Mouse (Mus musculus): ENCODE data around the gene Gm7298. TPM values are rescaled to one million over a fixed set of nuclear protein-coding genes. Genes with fewer than 3 reads are reported as not detected.
"Not testable (repeated sequence)": the region's sequence is repeated elsewhere in the genome, so short reads cannot be mapped to it uniquely, and the experiment has no call there.

Gene Gm7298
- not detected in 2 replicates for polyA plus RNA-seq (2014; fragmentation: Nextera tagmentation; extraction: Ambion mirVana)

DNA sequence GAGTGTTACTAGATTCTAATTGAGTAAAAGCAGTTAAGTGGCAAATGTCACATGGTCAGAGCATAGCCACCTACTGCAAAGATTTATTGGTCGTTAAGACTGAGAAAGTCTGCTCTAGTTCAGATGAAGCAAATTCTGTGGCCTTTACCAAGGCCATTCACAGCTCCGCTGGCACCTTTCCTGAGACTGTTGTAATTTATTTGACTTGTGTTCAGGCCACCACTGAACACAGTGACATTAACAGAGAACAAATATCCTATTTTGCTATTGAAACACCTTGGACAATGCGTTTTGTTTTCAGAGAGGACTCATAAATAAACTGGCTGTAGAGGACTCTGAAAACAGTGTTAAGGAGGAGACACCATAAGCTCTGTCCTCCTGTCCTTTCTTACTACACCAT lies at the start of gene Gm7298:
Gm7298 (plus strand) TSS at position 301 of the 400 bp plus-strand sequence.
- Histone ChIP-seq H3K9ac (ENCODE audit: low read depth, low read length) (no peak within 1 kb of the TSS), H3K36me3 (ENCODE audit: control insufficient read depth, insufficient read depth, low read length) (no peaks in the 10 kb centered on the region), H3K4me1 (replicated peaks; ENCODE audit: control insufficient read depth, insufficient read depth, low read length) (no peaks in the 10 kb centered on the region), H3K9me3 (ENCODE audit: control insufficient read depth, low read length) (no peaks in the 10 kb centered on the region), H3K4me2 (no peak within 1 kb of the TSS), H3K27ac (ENCODE audit: low read depth, low read length) (no peak within 1 kb of the TSS), H3K4me3 (ENCODE audit: low read depth, low read length) (no peak within 1 kb of the TSS), H3K27me3 (replicated peaks; ENCODE audit: control insufficient read depth, insufficient read depth, low read length) (no peaks in the 10 kb centered on the region)
- WGBS, result 68% methylated on average over 3 of the region's 3 CpGs
- no peak for ATAC-seq (replicated peaks; ENCODE audit: low FRiP score)
- no peak for DNase-seq (ENCODE audit: low spot score)

DNA sequence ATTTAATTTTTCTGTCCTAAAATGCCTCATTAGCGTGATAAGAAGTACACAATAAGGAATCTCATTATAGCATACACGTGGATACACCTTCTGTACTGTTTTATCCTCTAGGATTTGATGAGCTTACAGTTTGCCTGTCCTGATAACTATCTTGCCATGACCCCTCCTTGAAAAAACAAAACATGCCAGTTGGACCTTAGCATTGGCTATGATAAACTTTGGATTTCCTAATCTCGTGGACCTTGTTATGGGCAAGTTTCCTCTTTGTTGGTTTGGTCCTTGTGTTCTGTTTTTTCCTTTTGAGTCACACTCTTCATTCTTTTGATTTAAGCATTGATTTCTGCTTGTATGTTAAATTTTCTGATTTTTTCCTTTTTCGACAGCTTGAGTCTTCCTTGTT lies 95.3 kb downstream of the Gm7298 start:
- no peak overlapping the region for H3K4me2 ChIP-seq
- no peak overlapping the region for H3K27ac ChIP-seq (ENCODE audit: low read depth, low read length)
- no peak overlapping the region for H3K4me3 ChIP-seq (ENCODE audit: low read depth, low read length)
- H3K36me3 ChIP-seq (ENCODE audit: control insufficient read depth, insufficient read depth, low read length), result no peaks in the 10 kb centered on the region
- H3K4me1 ChIP-seq (replicated peaks; ENCODE audit: control insufficient read depth, insufficient read depth, low read length), result no peaks in the 10 kb centered on the region
- ATAC-seq (replicated peaks; ENCODE audit: low FRiP score) (no peak), DNase-seq (ENCODE audit: low spot score) (no peak)
- no peak overlapping the region for H3K9ac ChIP-seq (ENCODE audit: low read depth, low read length)
- 73% methylated on average over 4 of the region's 4 CpGs for WGBS
- no peaks in the 10 kb centered on the region for H3K27me3 ChIP-seq (replicated peaks; ENCODE audit: control insufficient read depth, insufficient read depth, low read length)
- peaks cover 2% of the 10 kb centered on the region; the same call in 1 of the 2 replicates for H3K9me3 ChIP-seq (ENCODE audit: control insufficient read depth, low read length)

DNA sequence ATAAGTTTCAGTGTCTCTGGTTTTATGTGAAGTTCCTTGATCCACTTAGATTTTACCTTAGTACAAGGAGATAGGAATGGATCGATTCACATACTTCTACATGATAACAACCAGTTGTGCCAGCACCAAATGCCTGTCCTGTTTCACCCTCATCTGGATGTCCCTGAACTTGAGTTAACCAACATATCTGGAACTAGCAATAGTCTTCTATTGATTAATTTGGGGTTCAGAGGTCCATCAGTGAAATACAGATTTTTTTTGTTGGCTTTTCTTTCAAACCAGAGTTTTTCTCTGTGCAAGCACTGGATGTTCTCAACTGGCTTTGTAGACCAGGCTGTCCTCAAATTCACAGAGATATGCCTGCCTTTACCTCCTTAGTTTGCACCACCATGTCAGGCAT lies 103.6 kb downstream of the Gm7298 start:
- DNase-seq (ENCODE audit: low spot score), result no peak
- no peak overlapping the region for H3K4me3 ChIP-seq (ENCODE audit: low read depth, low read length)
- H3K9ac ChIP-seq (ENCODE audit: low read depth, low read length), result no peak overlapping the region
- H3K9me3 ChIP-seq (ENCODE audit: control insufficient read depth, low read length), result no peaks in the 10 kb centered on the region; the same call in 1 of the 2 replicates
- H3K27ac ChIP-seq (ENCODE audit: low read depth, low read length), result no peak overlapping the region
- 83% methylated on average over 1 of the region's 1 CpGs for WGBS
- no peaks in the 10 kb centered on the region for H3K27me3 ChIP-seq (replicated peaks; ENCODE audit: control insufficient read depth, insufficient read depth, low read length)
- H3K36me3 ChIP-seq (ENCODE audit: control insufficient read depth, insufficient read depth, low read length), result no peaks in the 10 kb centered on the region
- no peaks in the 10 kb centered on the region for H3K4me1 ChIP-seq (replicated peaks; ENCODE audit: control insufficient read depth, insufficient read depth, low read length)
- no peak overlapping the region for H3K4me2 ChIP-seq
- no peak for ATAC-seq (replicated peaks; ENCODE audit: low FRiP score)

DNA sequence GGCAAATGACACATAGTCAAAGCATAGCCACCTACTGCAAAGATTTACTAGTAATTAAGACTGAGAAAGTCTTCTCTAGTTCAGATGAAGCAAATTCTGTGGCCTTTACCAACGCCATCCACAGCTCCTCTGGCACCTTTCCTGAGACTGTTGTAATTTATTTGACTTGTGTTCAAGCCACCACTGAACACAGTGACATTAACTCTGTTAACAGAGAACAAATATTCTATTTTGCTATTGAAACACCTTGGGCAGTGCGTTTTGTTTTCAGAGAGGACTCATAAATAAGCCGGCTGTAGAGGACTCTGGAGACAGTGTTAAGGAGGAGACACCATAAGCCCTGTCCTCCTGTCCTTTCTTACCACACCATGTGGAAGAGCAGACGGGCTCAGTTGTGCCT lies 105.5 kb downstream of the Gm7298 start, which contains the start of gene Mug1:
Mug1 (plus strand) TSS at position 271 of the 400 bp plus-strand sequence.
- not testable (repeated sequence) for ATAC-seq (replicated peaks; ENCODE audit: low FRiP score); H3K4me3 ChIP-seq (ENCODE audit: low read depth, low read length); H3K9ac ChIP-seq (ENCODE audit: low read depth, low read length); H3K4me2 ChIP-seq; DNase-seq (ENCODE audit: low spot score); H3K27me3 ChIP-seq (replicated peaks; ENCODE audit: control insufficient read depth, insufficient read depth, low read length); H3K9me3 ChIP-seq (ENCODE audit: control insufficient read depth, low read length); H3K4me1 ChIP-seq (replicated peaks; ENCODE audit: control insufficient read depth, insufficient read depth, low read length); H3K27ac ChIP-seq (ENCODE audit: low read depth, low read length); H3K36me3 ChIP-seq (ENCODE audit: control insufficient read depth, insufficient read depth, low read length)
- 69% methylated on average over 4 of the region's 4 CpGs for WGBS

Other genes with a start within 250 kb of the Gm7298 start
- gene A2m, start 97.6 kb upstream of the Gm7298 start, polyA plus RNA-seq (2014; fragmentation: Nextera tagmentation; extraction: Ambion mirVana), result 4.2 and 4.8 TPM in 2 replicates
- 0.16 and 0.26 TPM in 2 replicates for gene Mug1, start 105.6 kb downstream of the Gm7298 start, polyA plus RNA-seq (2014; fragmentation: Nextera tagmentation; extraction: Ambion mirVana)

Measured in liver, embryonic 11.5 days (tissue).